Mouse (Mus musculus) brown adipose tissue, adult 24 weeks (tissue): ENCODE measurements around the gene Ints14. TPM values are rescaled to one million over a fixed set of nuclear protein-coding genes. Genes with fewer than 3 reads are reported as not detected.
A peak's percentile ranks its signal among the peaks of the same experiment; 100 is the strongest.
"Not testable (repeated sequence)": the region's sequence is repeated elsewhere in the genome, so short reads cannot be mapped to it uniquely, and the experiment has no call there.

Experiments
- H3K27ac ChIP-seq: fragments of 200-500 bp; replicated peaks from 2 replicates; pipeline ENCODE4 v1.5.1; 2012; ENCODE audit warnings: low read depth, mild to moderate bottlenecking, low read length
- H3K4me1 ChIP-seq: fragments of 200-500 bp; 2 replicates; pipeline ENCODE4 v1.6.1; 2012; ENCODE audit warnings: low read length, mixed read lengths; ENCODE audit not compliant: control insufficient read depth, insufficient read depth, insufficient read length
- H3K4me3 ChIP-seq: fragments of 200-500 bp; 2 replicates; pipeline ENCODE4 v1.5.1; 2012; ENCODE audit warnings: low read depth, mild to moderate bottlenecking, low read length, moderate library complexity; ENCODE audit not compliant: insufficient read depth
- polyA plus RNA-seq: library from polyadenylated mRNA; stranded (reverse); fragments of >200 nt; gene quantifications from 2 replicates; pipeline ENCODE4 v1.2.4, GENCODE M21; 2012; ENCODE audit not compliant: missing spikeins, insufficient read depth, insufficient read length

Ints14 gene
- polyA plus RNA-seq, 1 experiment = 14.5 TPM

GRCm38 (mm10) chr9:65020991-65021886, 60.5 kb downstream of the Ints14 start, which contains the start of gene Hacd3:
Gene Hacd3 (minus strand): TSS chr9:65021693.
- peak within 1 kb of the TSS; percentile 88 for H3K27ac ChIP-seq
- peaks cover 5% of the 10 kb centered on the region for H3K4me1 ChIP-seq
- H3K4me3 ChIP-seq = peak within 1 kb of the TSS; percentile 97

- Histone ChIP-seq H3K4me3 (peak overlapping the region; percentile 64), H3K4me1 (peaks cover 3% of the 10 kb centered on the region; the same call in 1 of the 2 replicates), H3K27ac (peak overlapping the region; percentile 88)
Observed at GRCm38 (mm10) chr9:65021887-65022579, 61.3 kb downstream of the Ints14 start.

DNA sequence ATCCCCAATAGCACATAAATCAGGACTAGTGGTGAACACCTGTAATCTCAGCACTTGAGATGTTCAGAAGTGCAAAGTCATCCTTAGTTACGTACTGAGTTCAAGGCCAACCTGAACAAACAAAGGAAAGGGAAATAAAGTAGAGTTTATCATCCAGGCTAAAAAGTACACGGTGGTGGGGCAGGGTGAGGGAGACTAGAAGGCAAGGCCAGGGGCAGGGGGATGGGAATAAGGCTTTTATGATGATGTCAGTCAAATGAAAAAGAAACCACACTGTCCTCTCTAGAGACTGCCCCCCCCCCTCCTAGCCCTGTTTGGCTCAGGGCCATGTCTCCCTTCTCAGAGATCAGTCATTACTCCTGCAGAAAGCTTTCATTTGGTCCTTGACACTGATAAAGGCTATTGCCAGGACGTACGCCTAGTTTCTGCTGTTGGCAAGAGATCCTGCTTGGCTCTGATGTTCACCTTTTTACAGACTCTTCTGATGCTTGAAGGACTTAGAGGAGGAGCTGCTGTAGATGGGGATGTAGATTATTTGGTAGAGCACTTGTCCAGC, 62.0 kb downstream of the Ints14 start:
- no peak overlapping the region for H3K27ac ChIP-seq
- H3K4me3 ChIP-seq = no peak overlapping the region
- H3K4me1 ChIP-seq = peaks cover 3% of the 10 kb centered on the region; the same call in 1 of the 2 replicates

- Histone ChIP-seq H3K4me1 (peaks cover 3% of the 10 kb centered on the region; the same call in 1 of the 2 replicates), H3K4me3 (no peak overlapping the region), H3K27ac (no peak overlapping the region)
Observed at GRCm38 (mm10) chr9:65023447-65023846, 62.7 kb downstream of the Ints14 start.

DNA sequence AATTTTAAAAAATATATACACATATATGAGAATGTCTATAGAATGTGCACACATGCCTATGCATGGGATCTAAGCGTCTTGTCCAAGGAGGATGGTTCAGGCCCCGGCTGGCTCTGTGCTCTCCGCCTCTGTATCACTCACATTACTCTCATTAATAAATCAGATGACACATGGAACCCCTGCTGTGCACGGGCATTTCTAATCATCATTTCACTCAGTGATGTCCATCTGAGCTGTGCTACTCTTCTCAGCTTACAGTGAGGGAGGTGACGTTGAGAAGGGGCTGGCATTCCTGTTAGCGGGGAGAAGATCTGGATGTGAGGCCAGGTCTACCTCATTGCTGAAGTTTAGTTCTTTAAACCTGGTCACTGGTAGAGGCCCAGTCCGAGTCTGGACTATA, 66.5 kb downstream of the Ints14 start:
- Histone ChIP-seq H3K27ac (no peak overlapping the region), H3K4me1 (no peaks in the 10 kb centered on the region), H3K4me3 (no peak overlapping the region)

DNA sequence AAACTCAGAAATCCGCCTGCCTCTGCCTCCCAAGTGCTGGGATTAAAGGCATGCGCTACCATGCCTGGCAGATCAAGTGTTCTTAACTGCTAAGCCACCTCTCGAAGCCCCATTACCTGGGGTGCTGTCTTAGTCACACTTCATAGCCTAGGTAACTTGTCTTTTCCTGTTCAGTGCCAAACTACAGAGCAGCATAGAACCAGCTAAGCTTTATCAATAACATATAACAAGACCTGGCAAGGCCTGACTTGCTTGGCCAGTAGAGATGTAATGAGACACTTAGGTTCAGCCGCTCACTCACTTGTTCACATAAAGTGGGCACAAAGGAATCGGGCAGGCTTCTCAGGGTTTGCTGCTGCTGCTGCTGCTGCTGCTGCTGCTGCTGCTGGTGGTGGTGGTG, 67.6 kb downstream of the Ints14 start:
- no peaks in the 10 kb centered on the region; the same call in 1 of the 2 replicates for H3K4me1 ChIP-seq
- H3K4me3 ChIP-seq = no peak overlapping the region
- H3K27ac ChIP-seq = no peak overlapping the region

DNA sequence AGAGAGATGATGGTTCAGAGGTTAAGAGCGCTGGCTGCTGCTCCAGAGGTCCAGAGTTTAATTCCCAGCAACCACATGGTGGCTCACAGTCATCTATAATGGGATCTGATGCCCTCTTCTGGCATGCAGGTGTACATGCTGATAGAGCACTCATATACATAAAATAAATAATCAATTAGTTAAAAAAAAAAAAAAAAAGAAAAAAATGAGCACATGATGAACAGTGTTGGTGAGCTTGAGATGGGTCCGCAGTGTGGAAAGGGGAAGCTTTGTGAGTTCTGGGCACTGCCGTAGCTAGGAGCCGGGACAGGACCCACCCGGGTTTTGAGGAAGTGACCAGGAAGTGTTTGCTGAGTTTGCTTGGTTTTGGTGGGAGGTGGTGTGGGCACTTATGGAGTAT, 70.7 kb downstream of the Ints14 start:
- H3K27ac ChIP-seq, H3K4me1 ChIP-seq, H3K4me3 ChIP-seq: not testable (repeated sequence)

DNA sequence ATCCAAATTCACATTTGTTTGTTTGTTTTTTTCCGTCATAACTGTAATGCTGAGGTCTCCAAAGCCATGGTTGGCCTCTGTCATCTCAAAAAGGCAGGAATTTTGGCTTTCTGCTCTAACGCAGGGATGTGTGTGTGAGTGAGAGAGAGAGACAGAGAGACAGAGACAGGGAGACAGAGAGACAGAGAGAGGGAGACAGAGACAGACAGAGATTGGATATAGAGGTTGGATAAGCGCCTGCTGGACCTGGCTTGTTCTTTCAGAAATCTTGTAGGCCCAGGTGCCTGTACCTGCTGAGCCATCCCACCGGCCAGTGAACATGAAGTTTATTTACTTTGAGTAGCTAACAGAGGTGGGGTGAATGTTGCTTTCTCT, 71.2 kb downstream of the Ints14 start:
- peaks cover 5% of the 10 kb centered on the region for H3K4me1 ChIP-seq

GRCm38 (mm10) chr9:65032269-65033108, 71.8 kb downstream of the Ints14 start, which contains the start of gene Dpp8:
Gene Dpp8 (plus strand): TSS chr9:65032414.
- Histone ChIP-seq H3K4me3 (peak within 1 kb of the TSS; percentile 94), H3K4me1 (peaks cover 7% of the 10 kb centered on the region), H3K27ac (peak within 1 kb of the TSS; percentile 94)

More for the DNA sequence above, 71.2 kb downstream of the Ints14 start:
- Histone ChIP-seq H3K27ac (peak overlapping the region; percentile 45), H3K4me3 (peak overlapping the region; percentile 27; the same call in 1 of the 2 replicates)

DNA sequence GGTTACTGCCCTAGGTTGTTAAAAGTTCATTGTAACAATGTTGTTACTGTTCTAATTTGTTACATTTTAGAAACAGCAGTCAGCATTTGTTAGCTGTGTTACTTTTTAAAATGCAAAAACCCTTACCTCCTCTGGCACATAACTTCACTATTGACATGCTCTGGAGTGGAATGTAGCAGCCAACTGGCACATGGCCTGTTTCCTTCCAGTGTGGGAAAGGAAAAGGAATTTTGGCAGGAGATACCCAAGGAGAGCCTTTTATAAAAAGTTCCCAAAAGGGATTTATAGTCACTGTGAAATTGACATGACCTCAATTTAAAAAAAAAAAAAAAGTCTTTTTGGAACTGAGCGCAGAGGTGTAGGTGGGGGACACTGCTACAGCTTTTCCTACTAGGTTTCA, 75.8 kb downstream of the Ints14 start:
- Histone ChIP-seq H3K4me1 (peaks cover 7% of the 10 kb centered on the region), H3K27ac (no peak overlapping the region), H3K4me3 (no peak overlapping the region)

Other genes with a start within 250 kb of the Ints14 start
- gene Rab11a, start 223.1 kb upstream of the Ints14 start, polyA plus RNA-seq = 141 and 169 TPM in 2 replicates
- 11.0 and 24.6 TPM in 2 replicates for gene Dennd4a, start 149.6 kb upstream of the Ints14 start, polyA plus RNA-seq
- gene Slc24a1, start 9.3 kb upstream of the Ints14 start, polyA plus RNA-seq = not detected in 2 replicates
- gene Hacd3, start 60.8 kb downstream of the Ints14 start, polyA plus RNA-seq = 16.4 and 16.9 TPM in 2 replicates
- 44.6 and 55.5 TPM in 2 replicates for gene Dpp8, start 71.5 kb downstream of the Ints14 start, polyA plus RNA-seq
- 0.55 and 0.71 TPM in 2 replicates for gene Igdcc4, start 140.6 kb downstream of the Ints14 start, polyA plus RNA-seq
- not detected in 2 replicates for gene Igdcc3, start 180.3 kb downstream of the Ints14 start, polyA plus RNA-seq
- 11.9 and 16.2 TPM in 2 replicates for gene Parp16, start 234.4 kb downstream of the Ints14 start, polyA plus RNA-seq